Mouse (Mus musculus): Measurements from ENCODE around the gene Kcnh6.
A peak's percentile ranks its signal among the peaks of the same experiment; 100 is the strongest.

Kcnh6 gene

GRCm38 (mm10) chr11:106007821-106008220 is at the start of gene Kcnh6:
Gene Kcnh6, plus strand, starts transcription at chr11:106008124.
- DNase-seq: peak; percentile 61 to 71

GRCm38 (mm10) chr11:105958566-105958965 is 49.4 kb upstream of the Kcnh6 start:
- peak; percentile 29 to 66 for DNase-seq

- DNase-seq: peak; percentile 40 to 69
Measured at GRCm38 (mm10) chr11:105959355-105959754, 48.6 kb upstream of the Kcnh6 start.

- DNase-seq: no peak
Measured at GRCm38 (mm10) chr11:105964691-105965090, 43.2 kb upstream of the Kcnh6 start.

GRCm38 (mm10) chr11:105966288-105966687 is 41.6 kb upstream of the Kcnh6 start:
- DNase-seq: no peak

GRCm38 (mm10) chr11:105967741-105968574 is 40.0 kb upstream of the Kcnh6 start, which contains the start of gene Ace:
Gene Ace, plus strand, starts transcription at chr11:105967945.
- peak; percentile 59 to 68 for DNase-seq

- DNase-seq: no peak
Measured at GRCm38 (mm10) chr11:105968948-105969347, 39.0 kb upstream of the Kcnh6 start.

GRCm38 (mm10) chr11:105969516-105969915 is 38.4 kb upstream of the Kcnh6 start:
- DNase-seq: peak; percentile 75 to 85

- no peak for DNase-seq
Measured at GRCm38 (mm10) chr11:105974593-105974992, 33.3 kb upstream of the Kcnh6 start.

GRCm38 (mm10) chr11:105975050-105975449 is 32.9 kb upstream of the Kcnh6 start:
- peak; percentile 19 to 29 for DNase-seq

- no peak for DNase-seq
Measured at GRCm38 (mm10) chr11:105975636-105976035, 32.3 kb upstream of the Kcnh6 start.

- no peak for DNase-seq
Measured at GRCm38 (mm10) chr11:105978232-105978631, 29.7 kb upstream of the Kcnh6 start.

- peak; percentile 40 to 65 for DNase-seq
Measured at GRCm38 (mm10) chr11:105978634-105979033, 29.3 kb upstream of the Kcnh6 start.

- no peak for DNase-seq
Measured at GRCm38 (mm10) chr11:105984452-105984851, 23.5 kb upstream of the Kcnh6 start.

GRCm38 (mm10) chr11:105987446-105987845 is 20.5 kb upstream of the Kcnh6 start:
- peak; percentile 73 to 81 for DNase-seq

GRCm38 (mm10) chr11:105989446-105989845 is 18.5 kb upstream of the Kcnh6 start:
- DNase-seq: peak; percentile 42 to 66

GRCm38 (mm10) chr11:105990231-105990630 is 17.7 kb upstream of the Kcnh6 start:
- peak; percentile 49 to 65 for DNase-seq

- DNase-seq: no peak
Measured at GRCm38 (mm10) chr11:105994375-105994774, 13.5 kb upstream of the Kcnh6 start, which contains the start of gene Ace3. Gene Ace3, plus strand, starts transcription at chr11:105994675.

- no peak for DNase-seq
Measured at GRCm38 (mm10) chr11:106000062-106000461, 7.9 kb upstream of the Kcnh6 start.

- no peak for DNase-seq
Measured at GRCm38 (mm10) chr11:106001718-106002117, 6.2 kb upstream of the Kcnh6 start.

GRCm38 (mm10) chr11:106004576-106004975 is 3.3 kb upstream of the Kcnh6 start:
- DNase-seq: no peak

GRCm38 (mm10) chr11:106005970-106006369 is 2.0 kb upstream of the Kcnh6 start:
- no peak for DNase-seq

GRCm38 (mm10) chr11:106012711-106013110 is 4.8 kb downstream of the Kcnh6 start:
- no peak for DNase-seq

- no peak for DNase-seq
Measured at GRCm38 (mm10) chr11:106013556-106014225, 5.8 kb downstream of the Kcnh6 start.

Measured in lung, adult 18-20 months (tissue).